Mouse (Mus musculus) cerebellum, adult 2 months (tissue): ENCODE measurements around the gene Zmynd10. TPM values are rescaled to one million over a fixed set of nuclear protein-coding genes. Genes with fewer than 3 reads are reported as not detected.

ENCODE experiments used
- DNase-seq, 2 experiments: peaks; one replicate each; pipeline ENCODE4 v3.0.0; 2021
- H3K27ac ChIP-seq: fragments of 200-500 bp; 2 replicates; pipeline ENCODE4 v1.5.1; 2012; ENCODE audit warnings: low read length, control low read depth, inconsistent platforms; ENCODE audit not compliant: insufficient read depth
- H3K27me3 ChIP-seq: fragments of 200-500 bp; 2 replicates; pipeline ENCODE4 v1.6.1; 2012; ENCODE audit warnings: inconsistent platforms, mild to moderate bottlenecking, low read length, moderate library complexity; ENCODE audit not compliant: control insufficient read depth, insufficient read depth
- H3K4me1 ChIP-seq: fragments of 200-500 bp; 2 replicates; pipeline ENCODE4 v1.6.1; 2011; ENCODE audit warnings: low read length; ENCODE audit not compliant: control insufficient read depth, insufficient read depth
- H3K4me3 ChIP-seq: fragments of 200-500 bp; replicated peaks from 2 replicates; pipeline ENCODE3; 2011; ENCODE audit warnings: mild to moderate bottlenecking, low read depth, low read length, control low read depth; ENCODE audit not compliant: insufficient read depth
- CTCF ChIP-seq: fragments of 200-500 bp; IDR thresholded peaks from 2 replicates; pipeline ENCODE4 v1.5.1; 2011; ENCODE audit warnings: low read depth, mild to moderate bottlenecking, control low read depth, low read length, moderate library complexity, borderline replicate concordance; ENCODE audit not compliant: insufficient read depth
- POLR2A ChIP-seq: fragments of 200-500 bp; IDR thresholded peaks from 2 replicates; pipeline ENCODE4 v1.6.1; 2011; ENCODE audit warnings: low read length, control low read depth, borderline replicate concordance; ENCODE audit not compliant: insufficient read depth
- WGBS: fragments of 180-500 bp; shearing (Covaris S2); methylation state at CpG from one replicate; pipeline ENCODE4 v1.1.7; 2018; 5-methylcytosine and 5-hydroxymethylcytosine counted together
- polyA plus RNA-seq: library from polyadenylated mRNA; depleted of rRNA; stranded (reverse); fragments of >200 nt; gene quantifications from 2 replicates; pipeline ENCODE4 v1.2.3, GENCODE M21; 2012

Zmynd10 gene
- polyA plus RNA-seq, 1 experiment, result 1.6 TPM

DNA sequence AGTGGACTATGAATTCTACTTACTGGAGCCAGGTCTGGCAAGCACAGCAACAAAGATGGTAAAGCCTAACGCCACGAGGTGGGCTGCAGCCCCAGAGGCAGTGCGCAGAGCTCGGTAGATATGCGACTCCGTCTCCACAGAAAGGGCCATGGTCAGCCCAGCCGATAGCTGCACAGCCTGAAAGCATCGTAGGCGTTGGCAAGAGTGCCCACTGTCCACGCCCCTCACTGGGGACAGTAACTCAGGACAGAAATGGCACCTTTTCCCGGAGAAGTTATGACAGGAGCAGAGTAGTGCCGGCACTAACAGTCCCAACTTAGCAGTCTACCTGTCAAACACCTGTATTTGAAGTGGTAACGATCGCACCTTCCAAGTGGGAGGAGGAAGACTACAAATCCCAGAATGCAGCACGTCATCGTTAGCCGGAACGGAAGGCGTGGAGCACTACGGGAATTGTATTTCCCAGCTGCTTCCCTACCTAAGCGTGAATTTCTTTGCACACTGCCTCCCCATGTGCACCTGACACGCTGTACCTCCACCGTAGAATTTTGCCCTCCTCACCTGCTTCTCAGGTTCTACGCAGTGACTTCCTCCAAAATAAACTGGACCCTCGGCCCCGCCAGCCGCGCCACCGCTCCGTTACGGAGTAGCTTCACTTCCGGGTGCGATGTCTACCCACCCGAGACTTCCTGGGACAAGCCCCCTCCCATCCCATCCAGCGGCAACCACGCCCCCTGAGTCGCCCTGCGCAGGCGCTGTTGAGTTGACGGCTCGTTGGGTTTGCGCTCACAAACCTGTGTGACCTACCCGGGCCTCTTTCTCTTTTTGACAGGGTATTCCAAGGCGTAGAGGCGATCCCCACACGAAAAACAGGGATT lies 5.4 kb upstream of the Zmynd10 start, which contains the start of the genes Cyb561d2 and Nprl2:
Gene Cyb561d2, minus strand, starts transcription at position 720 of the 878 bp plus-strand sequence.
Gene Nprl2, plus strand, starts transcription at position 753 of the 878 bp plus-strand sequence.
- Histone ChIP-seq H3K27me3 (no peaks in the 10 kb centered on the region), H3K4me3 (peak within 1 kb of the TSS; percentile 83), H3K4me1 (peaks cover 11% of the 10 kb centered on the region), H3K27ac (peak within 1 kb of the TSS; percentile 24)
- peak; percentile 75; the same call in 1 of the 2 replicates for TF ChIP-seq POLR2A
- TF ChIP-seq CTCF, result no peak
- peak; percentile 94 to 96 for DNase-seq
- 1% methylated on average over 46 of the region's 46 CpGs for whole genome bisulfite sequencing

DNA sequence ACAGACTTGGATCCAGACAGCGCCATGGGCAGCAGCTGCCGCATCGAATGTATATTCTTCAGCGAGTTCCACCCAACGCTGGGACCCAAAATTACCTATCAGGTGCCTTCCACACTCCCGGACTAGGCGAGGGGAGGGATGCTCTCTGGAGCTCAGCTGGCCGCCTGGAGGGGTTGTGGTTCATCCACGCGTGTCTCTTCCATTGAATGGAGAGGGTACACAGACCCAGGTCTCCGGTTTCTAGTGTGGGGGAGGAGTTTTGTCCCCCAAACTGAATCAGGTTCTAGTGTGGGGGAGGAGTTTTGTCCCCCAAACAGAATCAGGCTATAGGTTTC lies 4.8 kb upstream of the Zmynd10 start:
- no peak for DNase-seq
- H3K4me3 ChIP-seq, result peak overlapping the region; percentile 83
- peak overlapping the region; percentile 9; the same call in 1 of the 2 replicates for H3K27ac ChIP-seq
- TF ChIP-seq CTCF (no peak), POLR2A (no peak)
- 2% methylated on average over 11 of the region's 11 CpGs for WGBS
- peaks cover 8% of the 10 kb centered on the region for H3K4me1 ChIP-seq
- H3K27me3 ChIP-seq, result no peaks in the 10 kb centered on the region

DNA sequence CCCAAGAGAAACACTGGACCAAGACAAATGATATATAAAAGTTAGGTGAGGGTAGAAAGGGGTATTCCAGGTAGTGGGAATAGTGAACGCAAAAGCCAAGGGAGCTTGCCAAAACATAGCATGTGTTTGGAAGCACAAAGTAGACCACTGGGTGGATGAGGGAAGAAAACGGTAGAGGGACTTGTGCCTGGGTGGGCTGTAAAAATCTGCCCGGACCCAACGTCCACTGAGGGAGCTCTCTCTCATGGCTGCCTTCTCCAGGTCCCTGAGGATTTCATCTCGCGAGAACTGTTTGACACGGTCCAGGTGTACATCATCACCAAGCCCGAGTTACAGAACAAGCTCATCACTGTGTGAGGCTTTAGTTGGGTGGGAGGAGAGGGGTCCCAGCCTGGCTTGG lies 4.4 kb upstream of the Zmynd10 start:
- 33% methylated on average over 8 of the region's 8 CpGs for WGBS
- Histone ChIP-seq H3K4me3 (peak overlapping the region; percentile 83), H3K27ac (no peak overlapping the region), H3K4me1 (peaks cover 4% of the 10 kb centered on the region), H3K27me3 (no peaks in the 10 kb centered on the region)
- TF ChIP-seq CTCF, result no peak
- no peak for TF ChIP-seq POLR2A
- DNase-seq, result no peak

DNA sequence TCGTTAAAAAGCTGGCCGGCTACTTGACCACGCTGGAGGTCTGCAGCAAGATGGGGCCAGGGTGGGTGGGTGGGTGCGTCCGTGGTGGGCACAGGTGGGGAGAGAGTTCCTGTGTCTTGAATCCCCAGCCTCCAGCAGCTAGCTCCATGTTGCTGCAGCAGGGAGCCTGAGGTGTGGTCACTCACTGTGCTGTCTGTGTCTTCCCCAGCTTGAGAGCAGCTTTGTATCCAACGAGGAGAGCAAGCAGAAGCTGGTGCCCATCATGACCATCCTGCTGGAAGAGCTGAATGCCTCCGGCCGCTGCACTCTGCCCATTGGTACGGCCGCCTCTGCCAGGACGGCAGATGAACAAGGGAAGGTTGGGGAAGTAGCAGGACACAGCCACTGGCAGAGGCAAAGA lies 3.8 kb upstream of the Zmynd10 start:
- Histone ChIP-seq H3K4me1 (no peaks in the 10 kb centered on the region; the same call in none of the 2 replicates), H3K4me3 (no peak overlapping the region), H3K27ac (no peak overlapping the region), H3K27me3 (no peaks in the 10 kb centered on the region)
- TF ChIP-seq POLR2A (no peak), CTCF (no peak)
- no peak for DNase-seq
- 87% methylated on average over 11 of the region's 11 CpGs for WGBS

DNA sequence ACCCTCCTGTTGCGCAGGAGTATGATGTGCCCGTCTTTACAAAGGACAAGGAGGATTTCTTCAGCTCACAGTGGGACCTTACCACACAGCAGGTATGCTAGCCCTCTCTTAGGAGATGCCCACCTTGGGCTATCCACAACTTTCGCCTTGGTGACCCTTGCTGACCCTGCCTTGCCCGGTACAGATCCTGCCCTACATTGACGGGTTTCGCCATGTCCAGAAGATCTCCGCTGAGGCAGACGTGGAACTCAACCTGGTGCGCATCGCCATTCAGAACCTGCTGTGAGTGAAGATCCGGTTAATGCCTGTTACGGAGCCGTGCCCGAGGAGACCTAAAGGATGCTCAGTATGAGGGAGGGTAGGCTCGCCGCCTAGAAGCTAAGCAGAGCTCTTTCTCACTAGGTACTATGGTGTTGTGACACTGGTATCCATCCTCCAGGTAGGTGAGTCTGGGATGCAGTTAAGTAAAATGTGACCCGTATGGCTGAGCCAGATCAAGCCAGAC lies 2.9 kb upstream of the Zmynd10 start:
- TF ChIP-seq CTCF, result no peak
- no peak for TF ChIP-seq POLR2A
- DNase-seq, result no peak
- Histone ChIP-seq H3K27me3 (no peaks in the 10 kb centered on the region), H3K4me3 (no peak overlapping the region), H3K4me1 (no peaks in the 10 kb centered on the region; the same call in none of the 2 replicates), H3K27ac (no peak overlapping the region)
- 94% methylated on average over 17 of the region's 17 CpGs for WGBS

DNA sequence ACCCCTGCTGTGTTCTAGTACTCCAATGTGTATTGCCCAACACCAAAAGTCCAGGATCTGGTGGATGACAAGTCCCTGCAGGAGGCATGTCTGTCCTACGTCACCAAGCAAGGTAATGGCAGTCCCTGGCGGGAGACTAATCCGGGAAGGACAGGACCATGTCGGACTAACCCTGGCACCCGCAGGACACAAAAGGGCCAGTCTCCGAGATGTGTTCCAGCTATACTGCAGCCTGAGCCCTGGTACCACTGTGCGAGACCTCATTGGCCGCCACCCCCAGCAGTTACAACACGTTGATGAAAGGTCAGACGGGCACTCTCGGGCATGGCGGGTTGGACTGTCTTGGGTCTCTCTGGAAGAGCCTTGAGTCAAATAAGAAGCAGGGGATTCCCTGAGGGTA lies 2.4 kb upstream of the Zmynd10 start:
- Histone ChIP-seq H3K4me1 (no peaks in the 10 kb centered on the region; the same call in none of the 2 replicates), H3K27me3 (no peaks in the 10 kb centered on the region), H3K4me3 (no peak overlapping the region), H3K27ac (no peak overlapping the region)
- TF ChIP-seq CTCF (no peak), POLR2A (no peak)
- WGBS, result 91% methylated on average over 12 of the region's 12 CpGs
- DNase-seq, result no peak

DNA sequence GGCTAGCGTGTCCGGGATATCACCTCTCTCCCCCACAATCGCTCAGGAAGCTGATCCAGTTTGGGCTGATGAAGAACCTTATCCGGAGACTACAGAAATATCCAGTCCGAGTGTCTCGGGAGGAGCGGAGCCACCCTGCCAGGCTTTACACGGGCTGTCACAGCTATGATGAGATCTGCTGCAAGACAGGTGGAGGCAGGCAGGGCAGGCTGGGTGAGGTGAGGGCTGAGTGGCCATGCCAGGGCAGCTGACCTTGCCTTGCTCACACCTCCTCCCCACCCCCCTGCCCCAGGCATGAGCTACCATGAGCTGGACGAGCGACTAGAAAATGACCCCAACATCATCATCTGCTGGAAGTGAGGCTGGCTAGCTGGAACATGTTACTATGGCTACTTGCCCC lies 1.9 kb upstream of the Zmynd10 start:
- no peaks in the 10 kb centered on the region; the same call in none of the 2 replicates for H3K4me1 ChIP-seq
- TF ChIP-seq CTCF, result no peak
- no peak for TF ChIP-seq POLR2A
- no peak overlapping the region for H3K4me3 ChIP-seq
- H3K27ac ChIP-seq, result no peak overlapping the region
- 79% methylated on average over 10 of the region's 10 CpGs for WGBS
- H3K27me3 ChIP-seq, result no peaks in the 10 kb centered on the region
- DNase-seq, result no peak

DNA sequence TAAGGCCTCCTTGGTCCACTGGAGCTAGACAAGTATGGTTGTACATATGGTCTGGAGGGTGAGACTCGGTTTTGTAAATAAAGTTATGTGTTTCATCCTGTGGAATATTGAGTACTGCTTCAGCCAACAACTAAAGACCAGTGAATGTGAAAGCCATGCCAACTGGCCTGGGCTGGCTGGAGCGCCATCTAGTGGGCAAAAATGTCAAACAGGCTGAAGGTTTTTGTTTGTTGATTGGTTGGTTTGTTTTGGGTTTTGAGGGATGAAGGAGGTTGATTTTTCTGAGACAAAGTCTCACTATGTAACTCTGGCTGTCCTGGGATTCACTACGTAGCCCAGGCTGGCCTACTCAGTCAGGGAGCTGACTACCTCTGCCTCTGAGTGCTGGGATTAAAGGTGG lies 1.5 kb upstream of the Zmynd10 start:
- no peaks in the 10 kb centered on the region; the same call in none of the 2 replicates for H3K4me1 ChIP-seq
- 7% methylated on average over 3 of the region's 3 CpGs for WGBS
- H3K27ac ChIP-seq, result no peak overlapping the region
- peak; percentile 83 for TF ChIP-seq CTCF
- TF ChIP-seq POLR2A, result no peak
- no peaks in the 10 kb centered on the region for H3K27me3 ChIP-seq
- no peak overlapping the region for H3K4me3 ChIP-seq
- DNase-seq, result peak; percentile 72 to 83
